Mouse (Mus musculus): ENCODE results near the gene Dock9.

DNA sequence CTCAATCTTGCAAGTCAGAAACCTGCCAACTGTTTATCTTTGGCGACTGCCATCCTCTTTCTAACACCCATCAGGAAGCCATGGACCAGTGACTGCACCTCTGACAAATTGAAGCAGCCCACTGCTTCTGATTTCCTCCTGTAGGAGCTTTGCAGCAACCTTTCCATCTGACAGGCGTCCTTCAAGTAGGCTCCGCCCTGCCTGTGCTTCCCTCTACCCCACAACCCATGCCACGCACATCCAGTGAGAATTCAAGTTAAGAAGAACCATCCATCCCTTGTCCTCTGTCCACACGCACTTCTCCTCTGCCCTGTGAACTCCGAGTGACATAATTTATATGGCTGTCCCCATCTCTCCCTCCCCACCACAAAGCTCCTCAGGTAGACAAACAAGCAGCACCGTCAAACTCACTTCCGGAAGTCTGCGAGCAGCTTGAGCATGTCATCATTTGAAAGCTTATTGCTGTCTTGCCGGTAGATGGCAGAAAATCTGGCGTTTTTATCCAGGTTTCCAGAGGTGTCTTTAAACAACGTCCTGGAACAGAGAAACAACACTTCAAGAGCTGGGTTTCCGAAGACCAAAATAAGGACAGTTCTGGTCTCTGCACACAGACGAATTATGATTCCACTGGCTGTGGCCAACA is 163.4 kb downstream of the Dock9 start:
- no peak for TF ChIP-seq POU5F1 (IDR thresholded peaks at IDR 0.05; ENCODE audit: borderline replicate concordance, low read length)
- TF ChIP-seq CTCF (conservative IDR thresholded peaks at IDR 0.05; ENCODE audit: low read length) = no peak
